Mouse (Mus musculus) liver, adult 2 months (tissue): ENCODE data around the gene Rpl10a.

Experiments
- CTCF ChIP-seq: fragments of 200-500 bp; IDR thresholded peaks from 2 replicates; pipeline ENCODE4 v1.5.1; 2011; ENCODE audit warnings: low read depth, low read length, control low read depth
- POLR2A ChIP-seq: fragments of 200-500 bp; IDR thresholded peaks from 2 replicates; pipeline ENCODE4 v1.6.1; 2011; ENCODE audit warnings: low read length, control low read depth; ENCODE audit not compliant: insufficient read depth; ENCODE audit errors: extremely low read depth

DNA sequence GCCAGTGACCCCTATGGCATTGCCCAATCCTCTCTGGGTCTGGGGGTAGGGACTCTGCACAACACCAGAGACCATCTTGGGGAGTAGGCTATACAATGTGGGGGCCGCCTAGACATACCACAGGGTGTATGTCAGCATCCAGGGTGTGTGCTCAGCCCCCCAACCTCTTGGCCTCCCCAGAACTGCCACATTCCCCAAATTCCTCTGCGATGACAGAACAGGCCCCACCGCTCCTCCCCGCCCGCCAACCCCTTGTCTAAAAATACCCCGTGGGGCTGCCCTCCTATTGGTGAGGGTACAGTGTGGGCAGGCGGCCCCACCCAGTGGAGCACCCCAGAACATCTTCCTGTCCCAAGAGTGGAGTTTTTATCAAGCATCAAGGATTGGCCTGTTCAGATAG is 12.3 kb downstream of the Rpl10a start:
- TF ChIP-seq POLR2A (no peak), CTCF (no peak)
